Mouse (Mus musculus) small intestine, adult 2 months (tissue): ENCODE measurements around the gene Ndufs2. TPM values are rescaled to one million over a fixed set of nuclear protein-coding genes. Genes with fewer than 3 reads are reported as not detected.

Source experiments
- H3K27ac ChIP-seq: fragments of 200-500 bp; 2 replicates; pipeline ENCODE4 v1.5.1; 2012; ENCODE audit warnings: low read depth, low read length, control low read depth, inconsistent platforms; ENCODE audit not compliant: insufficient read depth
- H3K27me3 ChIP-seq: fragments of 200-500 bp; 2 replicates; pipeline ENCODE4 v1.6.1; 2012; ENCODE audit warnings: mild to moderate bottlenecking, moderate library complexity, low read length, inconsistent platforms; ENCODE audit not compliant: control insufficient read depth, insufficient read depth
- H3K36me3 ChIP-seq: fragments of 200-500 bp; 2 replicates; pipeline ENCODE4 v1.6.1; 2012; ENCODE audit warnings: mild to moderate bottlenecking, low read length, control low read depth, inconsistent platforms; ENCODE audit not compliant: control insufficient read depth, insufficient read depth
- H3K4me1 ChIP-seq: fragments of 200-500 bp; 2 replicates; pipeline ENCODE4 v1.6.1; 2012; ENCODE audit warnings: low read length, inconsistent platforms, mixed read lengths; ENCODE audit not compliant: control insufficient read depth, insufficient read depth, insufficient read length
- H3K4me3 ChIP-seq: fragments of 200-500 bp; 2 replicates; pipeline ENCODE4 v1.5.1; 2012; ENCODE audit warnings: low read depth, mild to moderate bottlenecking, control low read depth, inconsistent platforms, low read length, moderate library complexity
- CTCF ChIP-seq: fragments of 200-500 bp; IDR thresholded peaks from 2 replicates; pipeline ENCODE4 v1.5.1; 2012; ENCODE audit warnings: low read depth, mild to moderate bottlenecking, control low read depth, inconsistent platforms, low read length, moderate library complexity, mixed read lengths; ENCODE audit not compliant: insufficient replicate concordance, insufficient read length; ENCODE audit errors: extremely low read depth
- POLR2A ChIP-seq: fragments of 200-500 bp; IDR thresholded peaks from 2 replicates; pipeline ENCODE4 v1.6.1; 2012; ENCODE audit warnings: low read depth, mild to moderate bottlenecking, control low read depth, inconsistent platforms, low read length, moderate library complexity
- WGBS: fragments of 180-500 bp; shearing (Covaris S2); methylation state at CpG from one replicate; pipeline ENCODE4 v1.1.7; 2018; 5-methylcytosine and 5-hydroxymethylcytosine counted together
- polyA plus RNA-seq: library from polyadenylated mRNA; depleted of rRNA; stranded (reverse); fragments of >200 nt; gene quantifications from 2 replicates; pipeline ENCODE4 v1.2.3, GENCODE M21; 2012

Ndufs2 gene
- polyA plus RNA-seq, 1 experiment: 116 TPM

GRCm38 (mm10) chr1:171193093-171193840 lies 57.9 kb downstream of the Ndufs2 start:
- H3K4me3 ChIP-seq: peak overlapping the region; percentile 33
- H3K4me1 ChIP-seq: peaks cover 10% of the 10 kb centered on the region
- H3K36me3 ChIP-seq: no peaks in the 10 kb centered on the region
- H3K27me3 ChIP-seq: peaks cover 25% of the 10 kb centered on the region
- WGBS: 23% methylated on average over 18 of the region's 18 CpGs
- TF ChIP-seq POLR2A: no peak
- TF ChIP-seq CTCF: no peak
- H3K27ac ChIP-seq: no peak overlapping the region

- Histone ChIP-seq H3K4me1 (peaks cover 10% of the 10 kb centered on the region), H3K27ac (no peak overlapping the region), H3K36me3 (no peaks in the 10 kb centered on the region), H3K27me3 (peaks cover 25% of the 10 kb centered on the region), H3K4me3 (no peak overlapping the region)
- 29% methylated on average over 10 of the region's 10 CpGs for whole genome bisulfite sequencing
- TF ChIP-seq CTCF: no peak
These were observed 58.9 kb downstream of the Ndufs2 start for GRCm38 (mm10) chr1:171192283-171192682.

- WGBS: 98% methylated on average over 9 of the region's 9 CpGs
- Histone ChIP-seq H3K36me3 (no peaks in the 10 kb centered on the region), H3K4me3 (no peak overlapping the region), H3K27ac (no peak overlapping the region), H3K27me3 (peaks cover 21% of the 10 kb centered on the region), H3K4me1 (peaks cover 8% of the 10 kb centered on the region)
- TF ChIP-seq CTCF: no peak
- no peak for TF ChIP-seq POLR2A
These were observed 60.4 kb downstream of the Ndufs2 start for GRCm38 (mm10) chr1:171190832-171191231.

- H3K27ac ChIP-seq: no peak overlapping the region
- H3K27me3 ChIP-seq: peaks cover 11% of the 10 kb centered on the region; the same call in 1 of the 2 replicates
- H3K4me1 ChIP-seq: peaks cover 6% of the 10 kb centered on the region; the same call in 1 of the 2 replicates
- TF ChIP-seq POLR2A (no peak), CTCF (no peak)
- H3K36me3 ChIP-seq: no peaks in the 10 kb centered on the region
- WGBS: 80% methylated on average over 14 of the region's 14 CpGs
- no peak overlapping the region for H3K4me3 ChIP-seq
These were observed 61.6 kb downstream of the Ndufs2 start for GRCm38 (mm10) chr1:171189476-171190114.

- Histone ChIP-seq H3K27me3 (peaks cover 8% of the 10 kb centered on the region; the same call in 1 of the 2 replicates), H3K4me3 (no peak overlapping the region), H3K36me3 (no peaks in the 10 kb centered on the region), H3K27ac (no peak overlapping the region), H3K4me1 (peaks cover 9% of the 10 kb centered on the region; the same call in 1 of the 2 replicates)
- 26% methylated on average over 8 of the region's 8 CpGs for WGBS
- no peak for TF ChIP-seq CTCF
- no peak for TF ChIP-seq POLR2A
These were observed 62.1 kb downstream of the Ndufs2 start for GRCm38 (mm10) chr1:171189046-171189445.

- H3K27ac ChIP-seq: no peak overlapping the region
- no peaks in the 10 kb centered on the region; the same call in 1 of the 2 replicates for H3K27me3 ChIP-seq
- TF ChIP-seq POLR2A: no peak
- TF ChIP-seq CTCF: no peak
- H3K36me3 ChIP-seq: no peaks in the 10 kb centered on the region
- H3K4me3 ChIP-seq: no peak overlapping the region
- 75% methylated on average over 13 of the region's 13 CpGs for WGBS
- H3K4me1 ChIP-seq: peaks cover 12% of the 10 kb centered on the region; the same call in 1 of the 2 replicates
These were observed 63.1 kb downstream of the Ndufs2 start for GRCm38 (mm10) chr1:171187851-171188700.
